Mouse (Mus musculus): ENCODE measurements around the gene G6pc3.
A peak's percentile ranks its signal among the peaks of the same experiment; 100 is the strongest.

Gene G6pc3

DNA sequence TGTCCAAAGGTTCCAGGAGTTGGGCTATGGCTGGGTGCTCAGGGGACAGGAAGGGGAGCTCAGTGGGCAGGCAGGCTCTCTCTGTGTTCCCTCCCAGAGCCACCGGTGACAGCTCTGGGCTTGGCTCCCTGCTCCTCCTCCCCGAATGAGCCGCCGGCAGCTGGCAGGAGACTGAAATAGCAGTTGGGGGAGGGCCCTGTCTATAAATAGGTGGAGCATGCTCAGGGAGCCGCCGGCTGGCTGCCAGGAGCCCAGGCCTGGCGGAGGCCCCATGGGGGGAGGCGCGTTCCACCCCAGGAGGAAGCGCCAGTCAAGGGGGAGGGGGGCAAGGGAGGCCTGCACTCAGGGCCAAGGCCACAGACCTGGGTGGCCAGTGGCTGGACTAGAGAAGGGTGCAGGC lies 29.4 kb downstream of the G6pc3 start:
- peak; percentile 88 for DNase-seq (ENCODE audit: low spot score)

DNA sequence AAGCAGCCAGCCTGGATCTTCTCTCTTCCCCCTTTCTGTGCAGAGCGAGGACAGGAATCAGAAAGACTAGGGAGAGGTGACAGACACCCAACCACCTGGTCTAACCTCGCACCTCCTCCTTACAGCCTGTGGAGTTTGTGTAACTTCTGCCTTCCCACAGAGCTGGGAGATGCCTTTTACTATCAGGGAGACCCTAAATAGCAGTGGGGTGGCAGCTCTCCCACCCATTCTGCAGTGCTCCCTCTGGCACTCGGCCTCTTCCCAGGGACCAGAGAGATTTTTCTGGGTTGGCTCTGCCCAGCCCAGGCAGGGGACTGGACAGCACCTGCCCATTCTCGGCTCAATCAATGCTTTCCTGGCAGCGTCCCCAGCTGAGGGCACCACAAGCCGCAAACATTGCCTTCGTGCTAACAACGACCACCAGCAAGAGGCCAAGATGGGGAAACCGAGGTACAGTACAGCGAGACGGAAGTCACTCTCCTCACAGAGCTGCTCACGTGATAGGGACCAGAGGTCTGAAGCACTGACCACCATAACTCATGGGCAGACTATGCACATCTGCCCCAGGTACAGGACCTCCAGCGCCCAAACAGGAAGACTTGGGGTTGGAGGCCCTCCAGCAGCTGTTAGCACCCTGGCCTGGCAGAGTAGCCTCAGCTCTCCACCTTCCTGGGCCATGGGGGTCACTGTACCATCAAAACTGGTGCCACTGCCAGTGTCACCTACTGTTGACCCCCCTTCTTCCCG lies 30.0 kb downstream of the G6pc3 start:
- no peak for DNase-seq (ENCODE audit: low spot score)

DNA sequence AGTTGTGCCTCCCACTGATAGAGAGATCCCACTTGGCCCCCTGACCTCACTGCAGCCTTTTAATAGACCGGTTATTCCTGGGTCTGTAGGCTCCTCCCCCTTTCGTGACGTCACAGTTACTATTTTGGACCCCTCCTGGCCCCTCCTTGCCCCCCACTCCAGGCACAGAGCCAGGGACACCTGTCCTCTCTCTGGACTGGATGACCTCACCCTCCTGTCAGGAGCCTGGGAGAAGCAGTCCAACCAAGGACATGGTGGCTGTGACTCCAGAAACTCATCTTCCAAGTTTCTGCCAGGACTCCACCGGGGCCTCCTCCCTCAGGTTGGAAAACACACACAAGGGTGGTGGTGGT lies 30.6 kb downstream of the G6pc3 start:
- DNase-seq (ENCODE audit: low spot score) = no peak

DNA sequence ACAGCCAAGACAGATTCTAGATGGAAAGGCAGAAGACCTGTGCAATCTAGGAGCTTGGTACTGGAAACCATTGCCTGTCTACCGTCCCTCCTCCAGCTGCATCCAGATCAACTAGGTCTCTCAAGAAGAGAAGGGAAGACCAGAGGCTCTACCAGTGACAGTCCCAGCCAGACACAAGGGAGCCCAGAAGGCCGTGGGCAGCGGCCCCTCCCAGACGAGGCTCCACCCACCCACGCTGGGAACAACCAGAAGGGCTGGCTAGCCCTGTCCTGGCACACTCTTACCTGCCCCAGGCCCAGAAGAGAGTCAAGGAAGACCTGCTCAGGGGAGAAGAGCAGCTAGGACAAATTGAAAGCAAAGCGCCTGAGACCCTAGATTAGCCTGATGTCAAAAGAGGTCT lies 31.0 kb downstream of the G6pc3 start:
- DNase-seq (ENCODE audit: low spot score) = no peak

DNA sequence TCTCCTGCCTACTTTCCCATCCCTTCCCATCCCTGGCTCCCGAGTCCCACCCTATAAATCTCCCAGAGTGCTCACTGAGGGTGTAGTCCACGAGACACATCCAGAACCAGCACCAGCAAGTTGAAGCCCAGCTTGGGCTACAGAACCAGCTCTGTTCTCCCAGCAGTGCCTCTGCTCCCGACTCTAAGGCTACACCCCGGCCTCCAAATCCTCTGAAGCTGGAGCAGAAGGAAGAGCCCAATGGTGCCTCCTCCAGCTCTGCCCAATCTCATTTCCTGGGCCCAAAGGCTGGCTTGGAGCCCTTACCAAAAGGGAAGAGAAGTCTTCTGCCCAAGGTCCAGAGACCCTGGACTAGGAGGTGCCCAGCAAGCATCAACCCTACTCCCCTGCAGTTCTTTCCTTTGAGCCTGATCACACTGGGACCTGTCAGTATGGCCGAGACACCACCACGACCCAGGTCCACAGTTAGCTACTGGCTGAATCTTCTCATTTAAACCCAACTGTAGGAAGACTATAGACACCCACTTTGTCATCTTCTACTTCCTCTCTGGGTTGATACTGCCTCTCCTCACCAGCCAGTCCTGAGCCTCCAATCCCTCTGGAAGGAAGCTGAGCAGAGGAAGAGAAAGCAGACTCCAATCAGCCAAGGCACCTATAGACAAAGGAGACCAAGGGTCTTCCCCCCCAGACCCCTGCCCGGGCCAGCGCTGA lies 32.0 kb downstream of the G6pc3 start:
- no peak for DNase-seq (ENCODE audit: low spot score)

DNA sequence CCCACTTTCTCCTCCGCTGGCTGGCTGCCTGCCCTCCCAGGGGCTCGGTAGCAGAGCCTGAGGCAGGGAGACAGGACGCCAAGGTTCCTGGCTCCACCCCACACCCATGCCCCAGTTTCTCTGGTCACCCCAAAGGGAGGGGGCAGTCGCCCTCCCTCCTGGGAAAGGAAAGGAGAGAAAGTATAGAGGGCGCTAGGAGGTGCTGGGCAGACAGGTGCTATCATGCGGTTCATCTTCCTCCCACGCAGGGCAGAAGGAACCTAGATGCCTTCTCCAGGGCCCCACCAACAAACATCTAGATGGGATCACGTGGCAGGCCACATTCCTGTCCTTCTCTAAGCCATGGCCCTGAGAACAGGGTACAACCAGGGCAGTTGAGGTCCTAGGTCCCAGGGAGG lies 32.5 kb downstream of the G6pc3 start:
- DNase-seq (ENCODE audit: low spot score) = no peak

DNA sequence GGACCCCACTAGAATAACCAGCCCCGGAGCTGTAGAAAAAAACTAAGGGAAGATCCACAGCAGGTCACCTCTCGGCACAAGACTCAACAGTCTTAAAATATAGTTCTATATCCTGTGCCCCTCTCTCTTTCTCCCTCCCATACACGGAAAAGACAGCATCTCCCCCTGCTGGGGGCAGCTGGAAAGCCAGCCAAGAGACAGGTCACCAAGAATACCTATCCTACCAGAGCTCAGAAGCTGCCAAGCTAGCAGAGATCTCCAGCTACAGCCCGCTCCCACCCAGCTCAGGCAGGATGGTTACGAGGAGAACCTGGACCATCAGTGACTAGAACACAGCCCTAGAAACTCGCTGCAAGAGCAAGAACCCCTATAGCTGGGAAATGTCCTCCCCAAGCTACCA lies 33.7 kb downstream of the G6pc3 start:
- DNase-seq (ENCODE audit: low spot score) = peak; percentile 73

DNA sequence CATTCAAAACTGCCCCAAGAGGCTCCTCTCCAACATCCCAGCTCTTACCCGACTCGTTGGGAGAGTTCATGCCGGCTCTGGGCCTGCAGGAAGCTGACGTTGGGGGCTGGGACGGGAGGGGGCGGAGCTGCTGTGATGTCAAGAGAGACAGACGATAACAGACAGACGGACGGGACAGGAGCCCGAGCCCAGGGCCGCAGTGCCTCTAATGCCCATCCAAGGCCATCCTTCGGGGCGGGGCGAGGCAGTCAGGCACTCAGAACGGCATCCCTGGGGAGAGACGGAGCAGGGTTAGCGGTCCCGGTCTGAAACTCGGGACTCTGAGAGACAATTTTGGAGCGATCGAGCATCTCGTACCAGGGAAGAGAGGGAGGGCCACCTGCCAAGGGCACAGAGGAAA lies 35.3 kb downstream of the G6pc3 start:
- DNase-seq (ENCODE audit: low spot score) = no peak

DNA sequence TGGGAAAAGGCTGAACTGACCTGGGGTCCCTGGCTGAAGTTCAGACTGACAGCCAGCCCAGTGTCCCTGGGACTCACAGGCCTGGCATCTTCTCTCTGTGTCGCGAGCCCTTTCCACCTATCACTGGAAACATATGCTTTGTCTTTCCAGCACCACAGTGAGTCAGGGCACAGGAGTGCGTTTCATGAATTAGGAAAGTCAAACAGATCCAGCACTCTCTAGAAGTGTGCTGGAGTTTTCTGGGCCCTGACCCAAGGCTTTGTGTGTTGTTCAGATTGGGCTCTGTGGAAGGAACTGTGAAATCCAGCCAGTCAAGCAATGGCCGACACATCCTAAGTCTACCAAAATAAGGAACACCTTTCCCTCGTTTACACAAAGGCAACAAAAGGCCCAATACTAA lies 35.8 kb downstream of the G6pc3 start:
- no peak for DNase-seq (ENCODE audit: low spot score)

DNA sequence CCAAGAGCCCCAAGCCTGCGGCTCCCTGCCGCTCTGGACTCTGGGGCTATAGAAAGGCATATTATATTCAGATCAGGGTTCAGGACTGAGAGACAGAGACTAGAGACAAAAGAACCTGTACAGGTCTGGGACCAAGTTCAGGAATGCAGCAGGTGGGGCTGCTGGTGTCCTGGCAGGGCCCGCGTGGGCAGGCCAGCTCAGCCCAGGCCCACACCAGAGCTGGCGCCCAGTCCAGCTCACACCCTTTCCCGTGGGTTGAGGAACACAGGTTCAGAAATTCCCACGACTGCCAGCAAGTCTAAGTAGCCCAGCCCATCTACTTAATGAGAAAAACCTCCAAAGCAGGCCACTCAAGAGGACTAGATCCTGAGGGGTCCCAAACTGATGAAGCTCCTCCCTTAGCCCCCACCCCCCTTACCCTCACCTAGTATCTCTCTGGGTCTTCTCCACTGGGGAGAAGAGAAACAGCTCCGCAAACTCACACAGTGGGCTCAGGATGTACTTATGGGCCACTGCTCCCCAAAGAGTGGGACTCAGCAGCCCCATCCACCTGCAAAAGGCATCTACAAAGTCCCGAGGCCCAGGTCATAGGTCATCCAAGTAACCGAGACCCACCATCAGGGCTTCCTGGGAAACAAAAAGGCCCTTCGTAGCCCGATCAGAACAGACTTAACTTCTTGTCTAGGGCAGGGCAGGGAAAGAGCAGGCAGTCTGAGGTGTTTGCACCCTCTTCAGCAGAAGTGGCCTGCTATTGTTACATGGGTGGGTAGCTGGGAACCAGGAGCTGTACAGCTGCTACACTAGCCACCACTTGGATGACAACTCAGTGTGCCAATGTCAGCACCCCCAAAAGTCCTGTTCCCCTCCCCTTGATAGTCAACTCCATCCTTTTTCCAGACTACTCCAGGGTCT lies 36.9 kb downstream of the G6pc3 start:
- DNase-seq (ENCODE audit: low spot score) = no peak

DNA sequence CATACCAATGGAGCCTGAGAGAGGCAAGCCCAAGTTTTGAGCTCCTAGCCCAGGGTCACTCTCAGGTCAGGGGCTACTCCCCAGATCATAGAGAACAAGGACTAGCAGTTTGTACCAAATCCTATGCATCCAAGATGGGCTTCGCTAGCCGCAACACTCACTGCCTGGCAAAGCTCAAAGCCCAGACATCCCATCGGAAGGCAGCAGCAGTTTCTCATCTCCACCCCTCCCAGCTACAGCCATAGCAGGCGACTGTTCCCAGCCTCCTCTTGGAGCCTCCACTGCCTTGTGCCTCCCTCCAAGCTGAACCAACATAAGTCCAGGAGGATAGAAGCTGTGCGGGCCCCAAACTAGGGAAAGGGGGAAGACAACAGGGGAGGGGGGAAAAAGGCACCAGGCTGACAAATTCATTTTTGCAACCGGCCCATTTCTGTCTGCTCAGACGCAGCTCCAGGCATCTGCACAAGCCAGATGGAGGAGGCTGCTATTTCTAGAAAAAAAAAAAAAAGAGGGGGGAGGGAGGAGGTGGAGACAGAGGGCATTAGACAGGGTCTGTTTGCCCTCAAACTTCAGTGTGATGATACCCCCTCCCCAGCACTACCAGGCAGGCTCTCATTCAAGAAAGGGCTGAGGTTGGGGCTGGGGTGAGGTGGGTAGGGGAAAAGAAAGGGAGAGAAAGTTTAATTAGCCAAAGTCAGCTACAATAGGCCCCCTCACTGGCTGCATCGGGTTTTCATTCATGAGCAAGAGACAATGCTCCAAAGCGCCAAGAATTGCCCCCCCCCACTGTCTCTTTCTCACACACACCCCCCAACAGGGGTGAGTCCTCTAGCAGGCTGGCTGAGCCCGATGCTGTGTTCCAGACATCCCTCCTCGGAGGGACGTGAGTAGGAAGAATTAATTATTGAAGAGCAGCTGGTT lies 38.1 kb downstream of the G6pc3 start:
- DNase-seq (ENCODE audit: low spot score) = peak; percentile 48

DNA sequence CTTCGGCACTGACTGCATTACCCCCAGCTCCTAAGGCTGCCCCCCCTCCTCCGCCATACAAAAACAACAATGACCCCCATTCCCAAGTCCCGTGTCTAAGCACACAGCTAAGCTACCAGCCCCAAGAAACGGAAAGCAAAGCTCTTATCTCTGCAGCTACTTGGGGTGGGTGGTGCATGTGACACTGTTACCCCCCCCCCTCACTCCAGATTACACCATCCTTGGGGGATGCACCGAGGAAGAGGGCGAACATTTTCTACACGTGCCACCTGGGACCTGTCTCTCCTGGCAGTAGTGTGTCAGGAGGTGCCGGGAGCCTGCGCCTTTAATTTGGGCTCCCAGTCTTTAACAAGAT lies 38.7 kb downstream of the G6pc3 start:
- DNase-seq (ENCODE audit: low spot score) = no peak

DNA sequence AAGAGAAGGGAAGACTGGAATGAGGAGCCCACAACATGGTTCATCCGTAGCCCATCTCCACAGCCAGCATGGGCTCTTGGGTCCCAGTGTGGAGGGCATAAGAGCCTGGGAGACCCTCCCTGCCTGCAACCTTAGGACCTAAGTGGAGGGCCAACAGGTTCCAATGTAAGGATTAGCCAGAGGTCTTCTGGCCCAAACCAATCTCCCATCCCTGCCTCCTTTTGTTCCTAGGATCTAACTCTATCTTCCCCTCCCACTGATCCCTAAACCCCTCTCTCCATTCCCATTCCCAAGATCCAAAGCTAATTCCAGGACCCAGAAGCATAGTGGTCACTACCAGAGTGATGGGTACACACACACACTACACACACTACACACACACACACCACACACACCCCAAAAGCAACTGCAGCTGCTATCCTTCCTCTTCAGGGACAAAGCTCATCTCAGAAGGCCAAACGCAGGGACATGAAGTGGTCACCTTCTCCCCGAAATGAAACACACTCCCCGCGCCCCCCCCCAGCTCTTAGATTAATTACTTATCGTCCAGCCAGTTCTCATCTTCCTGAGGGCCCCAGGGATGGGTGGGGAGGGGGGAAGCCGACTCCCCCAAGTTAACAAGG lies 39.3 kb downstream of the G6pc3 start:
- no peak for DNase-seq (ENCODE audit: low spot score)

DNA sequence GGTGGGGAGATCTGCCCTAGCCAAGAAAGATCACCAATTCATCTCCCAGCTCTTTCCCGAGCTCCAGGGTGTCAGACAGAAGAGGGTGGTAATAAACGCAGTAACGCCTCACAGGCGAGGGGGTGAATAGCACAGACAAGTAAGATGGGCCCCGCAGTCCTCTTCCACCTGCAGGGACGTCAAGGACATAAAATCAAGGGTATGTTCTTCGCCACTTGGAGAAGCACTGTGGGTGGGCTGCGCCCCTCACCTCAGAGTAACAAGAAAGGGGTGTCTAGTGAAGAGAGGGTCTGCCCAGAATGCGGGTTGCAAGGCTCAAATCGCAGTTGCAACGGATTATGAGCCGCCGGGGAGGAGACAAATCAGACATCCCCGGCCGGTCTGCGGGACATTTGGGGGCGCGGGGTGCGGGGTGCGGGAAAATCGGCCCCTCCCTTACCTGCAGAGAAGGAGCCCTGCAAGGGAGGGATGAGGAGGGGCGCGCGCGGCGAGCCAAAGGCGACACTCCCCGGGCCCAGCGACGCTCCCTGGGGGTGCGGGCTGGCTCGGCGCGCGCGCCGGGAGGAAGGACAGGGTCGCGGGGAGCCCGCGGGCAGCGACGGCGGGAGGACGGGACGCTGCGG lies 40.0 kb downstream of the G6pc3 start:
- DNase-seq (ENCODE audit: low spot score) = no peak

DNA sequence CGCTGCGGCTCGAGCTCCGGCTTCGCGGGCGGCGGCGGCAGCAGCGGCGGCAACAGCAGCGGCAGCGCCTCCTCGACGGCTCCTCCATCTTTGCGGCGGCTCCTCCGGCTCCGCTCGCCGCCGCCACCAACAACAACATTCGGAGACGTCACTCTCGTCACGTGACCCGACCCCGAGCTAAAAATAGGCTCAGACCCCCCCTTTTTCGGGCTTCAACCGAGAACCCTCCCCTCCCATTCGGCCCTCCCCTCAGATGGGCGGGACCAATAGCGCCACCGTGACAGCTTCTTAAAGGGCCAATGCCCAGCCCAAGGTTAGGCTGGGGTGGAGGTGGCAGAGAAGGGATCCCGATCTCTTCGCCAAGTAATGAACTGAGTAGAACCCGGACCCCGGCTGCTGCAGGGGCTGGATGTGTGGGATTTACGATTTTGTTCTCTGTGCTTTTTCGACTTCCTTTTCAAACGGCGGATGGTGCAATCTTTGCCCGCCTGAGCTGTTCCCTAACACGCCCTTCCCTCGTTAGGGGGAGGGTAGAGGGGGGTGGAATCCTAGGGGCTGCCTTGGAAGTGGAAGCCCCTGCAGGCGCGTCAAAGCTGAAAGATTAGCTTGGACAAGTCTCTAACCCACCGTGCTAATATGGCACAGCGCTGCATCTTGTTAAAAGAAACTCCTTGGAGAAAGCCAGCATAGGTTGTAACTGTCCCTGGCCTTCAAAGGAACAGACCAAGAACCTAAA lies 40.8 kb downstream of the G6pc3 start, which contains the start of gene Hdac5:
Hdac5 (minus strand) TSS at position 161 of the 736 bp plus-strand sequence.
- peak; percentile 99 for DNase-seq (ENCODE audit: low spot score)

DNA sequence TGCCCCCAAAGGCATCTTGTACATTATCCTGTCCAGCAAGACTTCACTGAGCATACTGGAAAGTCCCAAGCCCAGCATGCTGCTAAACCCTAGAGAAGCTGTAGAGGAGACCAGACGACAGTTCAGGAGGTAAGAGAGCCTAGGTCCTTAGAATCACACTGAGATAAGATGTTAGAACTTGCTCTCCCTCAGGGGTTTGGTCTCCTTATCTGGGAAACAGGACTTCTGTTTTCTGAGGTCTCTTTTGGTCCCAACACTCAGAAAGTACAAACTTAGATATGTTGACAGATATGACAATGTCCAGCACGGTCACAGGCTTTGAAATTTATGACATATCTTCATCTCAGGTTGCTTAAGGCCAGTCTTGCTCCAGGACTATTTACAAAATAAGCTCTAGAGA lies 46.6 kb downstream of the G6pc3 start:
- no peak for DNase-seq (ENCODE audit: low spot score)

DNA sequence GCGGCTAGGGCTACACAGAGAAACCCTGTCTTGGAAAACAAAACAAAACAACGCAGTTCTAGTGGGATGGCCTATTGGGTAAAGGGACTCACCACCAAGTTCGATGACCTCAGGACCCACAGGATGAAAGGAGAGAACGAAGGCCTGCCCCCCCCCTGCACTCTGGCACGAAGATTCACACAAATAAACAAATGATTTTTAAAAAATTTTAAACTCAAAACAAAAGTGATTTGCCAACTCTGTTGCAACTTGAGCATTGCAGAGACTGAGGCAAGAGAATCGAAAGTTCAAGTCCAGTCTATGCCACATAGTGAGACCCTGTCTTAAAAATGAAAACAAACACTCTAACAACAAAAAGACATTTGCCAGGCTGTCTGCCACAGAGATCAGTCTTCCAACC lies 51.2 kb downstream of the G6pc3 start:
- no peak for DNase-seq (ENCODE audit: low spot score)

DNA sequence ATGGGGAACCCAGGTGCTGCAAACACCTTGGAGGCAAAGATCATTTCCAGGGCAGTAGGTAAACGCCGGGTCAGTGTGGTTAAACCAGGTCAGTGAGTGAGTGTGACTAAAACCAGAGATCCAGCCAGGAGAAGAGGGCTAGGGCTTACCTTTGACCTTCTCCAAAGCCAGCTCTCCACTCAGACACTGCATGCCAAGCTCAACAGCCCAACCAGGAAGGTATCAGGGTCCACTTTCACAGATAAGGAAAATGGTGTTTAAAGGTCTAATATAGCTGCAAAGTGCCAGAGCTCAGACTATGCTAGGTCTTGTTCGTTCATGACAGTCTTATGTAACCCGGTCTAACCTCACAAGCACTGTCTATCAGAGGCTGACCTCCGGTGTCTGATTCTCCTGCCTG lies 51.8 kb downstream of the G6pc3 start:
- DNase-seq (ENCODE audit: low spot score) = no peak

DNA sequence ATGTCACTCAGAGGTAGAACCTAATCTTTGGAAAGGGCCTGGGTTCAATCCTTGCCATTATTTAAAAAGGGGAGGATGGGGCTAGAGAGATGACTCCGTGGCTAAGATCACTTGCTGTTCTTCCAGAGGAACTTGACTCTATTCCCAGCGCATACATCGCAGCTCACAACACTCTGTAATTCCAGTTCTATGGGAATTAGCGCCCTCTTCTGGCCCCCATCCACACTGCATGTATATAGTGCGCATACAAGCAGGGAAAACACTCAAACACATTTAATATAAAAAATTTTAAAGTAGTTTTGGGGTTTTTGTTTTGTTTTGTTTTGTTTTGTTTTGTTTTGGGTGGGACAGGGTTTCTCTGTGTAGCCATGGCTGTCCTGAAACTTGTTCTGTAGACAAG lies 52.5 kb downstream of the G6pc3 start:
- no peak for DNase-seq (ENCODE audit: low spot score)
